Mouse (Mus musculus): ENCODE data around the gene Tuft1. TPM values are rescaled to one million over a fixed set of nuclear protein-coding genes. Genes with fewer than 3 reads are reported as not detected.
"Not testable (repeated sequence)": the region's sequence is repeated elsewhere in the genome, so short reads cannot be mapped to it uniquely, and the experiment has no call there.

The Tuft1 gene
- total RNA-seq (2017) = 5.6 and 5.7 TPM in 2 replicates

DNA sequence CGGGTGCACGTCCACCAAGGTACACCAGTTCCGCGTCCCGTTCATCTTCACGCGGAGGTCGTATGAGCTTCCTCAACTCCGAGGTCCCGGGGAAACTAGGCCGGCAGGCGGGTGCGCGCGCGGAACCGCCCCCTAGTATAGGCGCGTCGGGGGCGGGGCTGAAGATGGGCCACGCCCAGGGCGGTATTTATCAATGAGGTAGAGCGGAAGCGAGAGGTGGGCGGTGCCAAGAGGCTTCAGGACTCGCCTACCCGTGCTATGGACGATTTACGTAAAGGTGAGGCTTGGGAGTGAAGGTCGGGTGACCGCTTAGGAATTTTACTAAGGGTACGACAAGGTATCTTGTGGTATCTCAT is at the start of gene Tuft1:
Gene Tuft1 (minus strand): TSS at position 133 of the 356 bp plus-strand sequence.
- peak; percentile 93 for ATAC-seq (replicated peaks; ENCODE audit: low read depth, poor library complexity, severe bottlenecking)

DNA sequence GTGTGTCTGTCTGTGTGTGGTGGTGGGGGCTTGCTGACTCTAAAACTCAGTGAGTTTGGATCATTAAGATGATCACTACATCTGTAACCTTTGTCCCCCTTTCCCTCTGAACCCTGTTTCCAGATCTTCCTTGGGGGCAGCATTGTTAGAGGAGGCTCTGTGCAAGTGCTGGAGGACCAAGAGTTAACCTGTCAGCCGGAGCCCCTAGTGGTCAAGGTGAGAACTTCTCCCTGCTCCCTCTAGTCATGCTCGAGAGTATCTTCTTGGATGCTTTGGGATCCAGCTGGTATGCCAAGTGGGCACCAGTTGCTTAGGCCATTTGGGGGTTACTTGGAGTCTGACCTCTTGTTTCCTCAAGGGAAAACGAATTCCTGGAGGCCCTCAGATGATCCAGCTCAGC is 44.7 kb upstream of the Tuft1 start:
- ATAC-seq (replicated peaks; ENCODE audit: low read depth, poor library complexity, severe bottlenecking) = peak; percentile 69; the same call in 1 of the 2 replicates

DNA sequence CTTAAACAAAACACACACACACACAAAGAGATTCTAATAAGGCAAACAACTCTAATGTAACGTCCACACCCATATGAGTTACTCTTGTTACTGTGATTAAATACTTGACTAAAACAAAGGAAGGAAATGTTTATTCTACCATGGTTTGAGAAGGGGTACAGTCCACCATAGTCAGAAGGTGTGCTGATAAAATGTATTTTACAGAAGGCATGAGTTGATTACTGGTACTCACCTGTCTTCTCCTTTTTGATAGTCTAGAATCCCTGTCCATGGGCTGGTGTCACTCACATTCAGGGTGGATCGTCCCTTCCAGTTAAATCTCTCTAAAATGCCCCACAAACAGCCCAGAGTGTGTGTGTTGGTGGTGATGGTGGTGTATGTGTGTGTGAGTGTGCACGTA is 44.2 kb upstream of the Tuft1 start:
- ATAC-seq (replicated peaks; ENCODE audit: low read depth, poor library complexity, severe bottlenecking) = no peak

DNA sequence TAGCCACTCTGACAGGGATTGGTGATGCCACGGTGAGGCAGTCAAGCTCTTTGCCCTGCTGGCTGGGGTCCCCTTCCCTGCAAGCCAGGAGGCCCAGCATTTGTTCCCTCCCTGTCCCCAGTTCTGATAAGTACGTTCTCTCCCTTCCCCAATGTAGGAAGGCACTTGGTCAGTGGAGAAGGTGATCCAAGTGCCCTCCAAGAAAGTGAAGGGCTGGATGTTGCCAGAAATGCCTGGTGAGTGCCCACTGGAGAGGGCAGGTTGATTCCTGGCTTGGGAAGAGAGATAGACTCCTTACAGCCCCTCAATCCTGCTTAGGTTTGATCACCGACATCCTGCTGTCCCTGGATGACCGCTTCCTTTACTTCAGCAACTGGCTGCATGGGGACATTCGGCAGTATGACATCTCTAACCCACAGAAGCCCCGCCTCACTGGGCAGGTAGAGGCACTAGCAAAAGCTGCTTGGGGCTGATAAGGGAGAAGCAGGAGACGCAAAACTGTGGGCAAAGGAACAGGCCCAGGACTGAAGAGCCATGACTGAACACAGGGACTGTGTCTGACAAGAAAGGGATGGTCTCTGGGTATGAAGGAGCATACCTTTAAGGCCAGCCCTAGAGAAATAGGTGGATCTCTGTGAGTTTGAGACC is 43.6 kb upstream of the Tuft1 start:
- peak; percentile 82 for ATAC-seq (replicated peaks; ENCODE audit: low read depth, poor library complexity, severe bottlenecking)

DNA sequence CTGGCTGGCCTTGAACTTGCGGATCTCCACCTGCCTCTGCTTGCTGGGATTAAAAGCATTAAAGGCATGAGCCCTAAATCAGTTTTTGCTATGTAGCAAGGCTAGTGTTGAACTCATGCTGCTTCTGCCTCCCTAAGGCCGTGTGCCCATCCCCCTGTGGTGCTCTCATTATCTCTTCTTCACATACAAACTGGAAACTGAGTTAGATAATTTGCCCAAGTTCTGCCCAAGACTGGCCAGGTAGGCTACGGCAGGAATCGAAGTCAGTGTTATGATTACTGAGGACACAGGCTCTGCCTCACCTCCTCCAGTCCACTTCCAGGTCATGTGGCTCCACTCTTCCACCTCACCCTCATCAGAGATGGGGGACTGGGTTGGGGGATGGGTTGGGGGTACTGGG is 37.6 kb upstream of the Tuft1 start:
- ATAC-seq (replicated peaks; ENCODE audit: low read depth, poor library complexity, severe bottlenecking) = not testable (repeated sequence)

DNA sequence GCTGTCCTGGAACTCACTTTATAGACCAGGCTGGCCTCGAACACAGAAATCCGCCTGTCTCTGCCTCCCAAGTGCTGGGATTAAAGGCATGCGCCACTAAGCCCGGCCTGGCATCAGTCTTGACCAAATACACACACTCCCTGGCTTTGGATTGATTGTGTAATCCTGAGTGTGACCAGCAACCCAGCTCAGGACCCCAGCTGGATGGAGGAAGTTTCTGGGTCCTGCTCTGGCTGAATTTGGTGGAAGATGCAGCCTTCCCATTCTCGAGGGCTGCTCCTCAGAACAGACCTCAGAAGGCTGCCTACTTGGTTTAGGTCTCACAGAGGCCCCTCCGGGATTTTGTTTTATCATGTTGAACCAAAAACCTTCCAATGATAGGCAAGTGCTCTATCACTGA is 36.9 kb upstream of the Tuft1 start:
- 0 out of 2 replicates have a peak, but pooled peaks have one; percentile 16 for ATAC-seq (replicated peaks; ENCODE audit: low read depth, poor library complexity, severe bottlenecking)

DNA sequence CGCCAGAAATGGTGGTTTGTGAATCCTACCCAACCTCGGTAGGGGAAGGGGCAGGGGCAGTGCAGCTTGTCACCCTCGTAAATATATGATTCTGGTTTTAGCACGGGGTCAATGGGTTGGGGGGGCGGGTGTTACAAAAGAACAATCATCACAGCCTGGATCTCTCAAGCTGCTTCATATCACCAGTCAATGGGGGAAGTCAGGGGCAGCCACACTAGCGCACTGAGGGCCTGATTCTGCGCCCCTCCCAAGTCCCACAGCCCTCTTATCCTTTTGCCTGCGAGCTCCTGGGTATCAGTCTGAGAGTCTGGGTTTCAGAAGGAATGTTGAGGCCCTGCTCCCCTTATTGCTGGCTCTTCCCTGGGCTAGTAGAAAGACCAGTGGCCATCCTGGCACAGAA is 35.2 kb upstream of the Tuft1 start:
- ATAC-seq (replicated peaks; ENCODE audit: low read depth, poor library complexity, severe bottlenecking) = peak; percentile 55

DNA sequence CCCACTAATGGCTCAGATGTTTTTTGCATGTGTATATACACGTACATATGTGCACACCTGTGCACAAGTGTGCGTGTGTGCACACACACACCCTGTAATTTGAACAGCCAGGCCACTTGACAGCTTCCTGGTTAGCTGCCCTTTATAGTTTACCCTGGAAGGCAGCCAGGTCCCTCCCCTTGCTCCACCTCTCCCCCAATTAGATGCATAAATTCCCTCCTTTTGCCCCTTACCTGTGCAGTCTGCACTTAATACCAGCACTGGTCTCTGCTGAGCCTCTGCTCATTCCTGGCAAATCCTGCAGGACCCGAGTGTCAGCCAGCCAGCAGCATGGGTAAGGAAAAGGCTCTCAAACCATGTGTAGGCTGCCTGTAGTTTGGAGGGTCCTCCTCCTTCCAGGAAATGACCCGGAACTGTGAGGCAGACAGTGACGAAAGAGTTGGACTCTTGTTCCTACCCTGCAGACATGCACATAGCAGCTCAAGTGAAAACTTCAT is 34.7 kb upstream of the Tuft1 start, which contains the start of gene Selenbp2:
Gene Selenbp2 (plus strand): TSS at position 228 of the 497 bp plus-strand sequence.
- ATAC-seq (replicated peaks; ENCODE audit: low read depth, poor library complexity, severe bottlenecking) = 0 out of 2 replicates have a peak, but pooled peaks have one; percentile 27

DNA sequence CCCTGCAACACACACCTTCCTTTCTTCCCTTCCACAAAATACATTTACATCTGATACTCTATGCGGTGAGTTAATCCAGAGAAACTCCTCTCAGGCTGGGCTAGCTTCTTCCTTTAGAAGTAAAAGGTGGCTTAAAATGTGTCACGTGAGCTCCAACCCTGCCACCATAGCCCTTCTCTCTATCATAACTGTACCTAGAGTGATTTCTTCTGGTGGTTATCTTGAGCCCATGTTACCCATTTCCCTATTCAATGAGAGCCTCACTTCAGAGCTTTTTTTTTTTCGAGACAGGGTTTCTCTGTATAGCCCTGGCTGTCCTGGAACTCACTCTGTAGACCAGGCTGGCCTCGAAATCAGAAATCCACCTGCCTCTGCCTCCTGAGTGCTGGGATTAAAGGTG is 33.0 kb upstream of the Tuft1 start:
- not testable (repeated sequence) for ATAC-seq (replicated peaks; ENCODE audit: low read depth, poor library complexity, severe bottlenecking)

DNA sequence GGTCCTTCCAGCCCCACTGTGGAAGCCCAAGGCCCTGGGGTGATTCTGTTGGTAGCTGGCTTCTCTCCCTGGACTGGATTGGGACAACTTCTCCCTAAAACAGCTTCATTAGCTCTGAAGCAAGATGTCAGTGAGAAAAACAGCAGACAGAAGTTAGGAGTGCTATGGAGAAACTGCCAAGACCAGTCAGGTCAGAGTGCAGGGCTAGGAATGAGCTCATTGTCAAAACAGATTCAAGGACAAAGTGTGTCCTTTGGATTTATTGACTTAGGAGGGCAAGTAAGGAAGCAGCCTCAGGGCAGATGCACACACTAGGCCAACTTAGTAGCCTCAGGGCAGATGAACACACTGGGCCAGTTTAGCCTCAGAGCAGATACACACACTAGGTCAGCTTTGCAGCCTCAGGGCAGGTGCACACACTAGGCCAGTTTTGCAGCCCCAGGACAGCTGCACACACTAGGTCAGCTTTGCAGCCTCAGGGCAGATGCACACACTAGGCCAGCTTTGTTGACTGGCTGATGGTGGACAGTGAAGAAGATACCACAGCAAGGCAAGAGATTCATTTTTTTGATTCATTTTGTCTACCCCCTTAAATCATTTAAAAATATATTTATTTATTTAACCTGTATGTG is 32.1 kb upstream of the Tuft1 start:
- ATAC-seq (replicated peaks; ENCODE audit: low read depth, poor library complexity, severe bottlenecking) = no peak

DNA sequence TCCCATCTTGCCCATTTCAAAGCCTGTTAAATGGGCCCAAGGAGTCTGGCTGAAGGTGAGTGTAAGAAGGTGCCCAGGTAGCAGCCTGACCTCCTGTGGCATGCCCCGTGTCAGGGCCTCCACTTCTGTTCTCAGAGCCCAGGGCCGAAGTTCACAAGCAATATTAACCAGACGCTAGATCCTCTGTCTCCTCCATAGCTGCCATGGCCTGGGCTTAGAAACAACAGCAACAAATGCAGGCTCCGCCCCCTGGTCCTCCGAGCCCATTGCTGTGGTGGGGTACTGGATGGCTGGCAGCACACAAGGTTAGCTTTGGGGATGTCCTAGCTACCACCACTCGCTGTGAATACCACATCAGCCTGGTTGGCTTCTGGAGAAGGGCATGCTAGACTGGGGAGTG is 31.5 kb upstream of the Tuft1 start:
- ATAC-seq (replicated peaks; ENCODE audit: low read depth, poor library complexity, severe bottlenecking) = not testable (repeated sequence)

DNA sequence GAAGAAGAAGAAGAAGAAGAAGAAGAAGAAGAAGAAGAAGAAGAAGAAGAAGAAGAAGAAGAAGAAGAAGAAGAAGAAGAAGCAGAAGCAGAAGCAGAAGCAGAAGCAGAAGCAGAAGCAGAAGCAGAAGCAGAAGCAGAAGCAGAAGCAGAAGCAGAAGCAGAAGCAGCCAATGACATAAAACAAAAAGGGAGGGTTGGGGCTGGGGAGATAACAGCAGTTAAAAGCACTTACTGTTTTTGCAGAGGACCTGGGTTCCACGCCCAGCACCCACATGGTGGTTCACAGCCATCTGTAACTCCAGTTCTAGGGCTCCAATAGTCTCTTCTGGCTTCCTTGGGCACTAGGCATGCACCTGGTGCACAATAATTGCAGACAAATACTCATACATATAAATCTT is 30.5 kb upstream of the Tuft1 start:
- ATAC-seq (replicated peaks; ENCODE audit: low read depth, poor library complexity, severe bottlenecking) = not testable (repeated sequence)

DNA sequence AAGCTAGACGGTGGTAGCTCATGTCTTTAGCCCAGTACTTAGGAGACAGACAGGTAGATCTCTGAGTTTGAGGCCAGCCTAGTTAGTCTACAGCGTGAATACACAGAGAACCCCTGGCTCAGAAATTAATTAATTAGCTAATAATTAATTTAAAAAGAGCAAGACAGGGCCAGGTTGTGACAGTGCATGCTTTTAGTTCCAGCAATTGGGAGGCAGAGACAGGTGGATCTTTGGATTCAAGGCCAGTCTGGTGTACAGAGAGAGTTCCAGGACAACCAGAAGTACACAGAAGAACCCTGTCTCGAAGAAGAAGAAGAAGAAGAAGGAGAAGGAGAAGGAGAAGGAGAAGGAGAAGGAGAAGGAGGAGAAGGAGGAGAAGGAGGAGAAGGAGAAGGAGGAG is 30.0 kb upstream of the Tuft1 start:
- not testable (repeated sequence) for ATAC-seq (replicated peaks; ENCODE audit: low read depth, poor library complexity, severe bottlenecking)

DNA sequence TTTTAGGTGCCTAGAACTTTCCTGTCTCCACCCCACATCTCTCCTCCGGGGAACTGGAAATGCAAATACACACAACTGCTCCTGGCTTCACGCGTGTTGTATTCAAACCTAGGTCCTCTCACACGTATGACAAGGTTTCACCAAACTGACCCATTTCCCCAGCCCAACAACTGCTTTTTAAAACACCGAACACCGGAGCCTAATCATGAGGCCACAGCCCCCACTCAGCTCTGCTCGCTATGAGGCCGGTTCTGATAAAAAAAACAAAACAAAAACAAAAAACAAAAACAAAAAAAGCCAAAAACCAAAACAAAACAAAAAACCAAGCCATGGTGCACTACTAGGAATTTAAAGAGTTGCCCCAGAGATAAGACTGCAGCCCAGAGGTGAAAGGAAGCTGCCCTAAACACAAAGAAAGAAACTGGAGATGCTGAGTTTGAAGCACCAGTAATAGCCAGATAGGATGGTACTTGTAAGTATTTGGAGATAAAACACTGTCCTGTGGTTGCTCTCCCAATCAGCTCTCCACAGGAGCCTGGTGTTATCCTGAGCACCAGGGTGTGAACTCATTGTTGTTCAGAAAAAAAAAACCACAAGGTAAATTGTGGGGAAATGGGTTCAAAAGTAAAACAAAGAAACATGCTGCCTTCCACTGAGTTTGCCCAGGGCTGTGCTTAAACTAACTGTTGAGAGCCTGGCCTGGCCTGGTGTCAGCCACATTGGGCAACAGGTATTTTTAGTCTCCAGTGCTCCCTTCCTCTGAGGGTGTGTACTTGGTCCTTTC is 27.5 kb upstream of the Tuft1 start:
- ATAC-seq (replicated peaks; ENCODE audit: low read depth, poor library complexity, severe bottlenecking) = peak; percentile 89

DNA sequence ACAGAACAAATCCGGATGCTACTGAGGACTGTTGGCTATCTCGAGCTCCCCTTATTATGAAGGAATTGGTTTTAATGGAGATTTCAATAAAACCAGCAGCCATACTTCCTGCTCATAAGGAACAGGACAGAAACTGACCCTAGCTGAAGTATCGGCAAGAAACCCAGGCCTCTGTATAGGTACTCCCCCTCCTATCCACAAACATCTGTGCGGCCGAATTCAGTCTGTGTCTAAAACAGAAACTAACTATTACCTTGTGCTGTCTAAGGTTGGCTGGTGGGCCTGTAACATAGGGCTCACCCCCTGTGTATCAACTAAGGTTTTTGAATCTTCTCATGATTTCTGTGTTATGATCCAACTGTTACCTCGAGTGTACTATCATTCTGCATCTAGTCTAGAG is 25.0 kb upstream of the Tuft1 start:
- ATAC-seq (replicated peaks; ENCODE audit: low read depth, poor library complexity, severe bottlenecking) = no peak

DNA sequence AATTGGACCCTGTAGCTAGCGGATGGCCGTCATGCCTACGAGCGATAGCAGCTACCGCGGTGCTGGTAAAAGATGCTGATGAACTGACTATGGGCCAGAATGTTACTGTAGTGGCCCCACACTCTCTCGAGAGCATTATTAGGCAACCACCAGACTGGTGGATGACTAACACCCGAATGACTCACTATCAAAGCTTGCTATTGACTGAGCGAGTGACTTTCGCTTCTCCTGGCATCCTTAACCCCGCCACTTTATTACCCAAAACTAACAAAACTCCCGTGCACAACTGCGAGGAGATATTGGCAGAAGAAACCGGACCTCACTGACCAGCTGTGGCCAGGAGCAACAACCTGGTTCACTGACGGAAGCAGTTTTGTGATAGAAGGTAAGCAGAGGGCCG is 22.1 kb upstream of the Tuft1 start:
- ATAC-seq (replicated peaks; ENCODE audit: low read depth, poor library complexity, severe bottlenecking) = no peak

DNA sequence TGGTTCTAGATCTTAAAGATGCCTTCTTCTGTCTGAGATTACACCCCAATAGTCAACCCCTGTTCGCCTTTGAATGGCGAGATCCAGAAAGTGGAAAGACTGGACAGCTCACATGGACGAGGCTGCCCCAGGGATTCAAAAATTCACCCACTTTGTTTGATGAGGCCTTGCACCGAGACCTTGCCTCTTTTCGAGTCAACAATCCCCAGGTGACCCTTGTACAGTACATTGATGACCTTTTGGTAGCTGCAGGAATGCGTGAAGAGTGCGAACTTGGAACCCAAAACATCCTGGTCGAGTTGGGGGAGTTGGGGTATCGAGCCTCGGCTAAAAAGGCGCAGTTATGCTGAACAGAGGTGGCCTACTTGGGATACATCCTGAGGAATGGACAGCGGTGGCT is 21.4 kb upstream of the Tuft1 start:
- not testable (repeated sequence) for ATAC-seq (replicated peaks; ENCODE audit: low read depth, poor library complexity, severe bottlenecking)

DNA sequence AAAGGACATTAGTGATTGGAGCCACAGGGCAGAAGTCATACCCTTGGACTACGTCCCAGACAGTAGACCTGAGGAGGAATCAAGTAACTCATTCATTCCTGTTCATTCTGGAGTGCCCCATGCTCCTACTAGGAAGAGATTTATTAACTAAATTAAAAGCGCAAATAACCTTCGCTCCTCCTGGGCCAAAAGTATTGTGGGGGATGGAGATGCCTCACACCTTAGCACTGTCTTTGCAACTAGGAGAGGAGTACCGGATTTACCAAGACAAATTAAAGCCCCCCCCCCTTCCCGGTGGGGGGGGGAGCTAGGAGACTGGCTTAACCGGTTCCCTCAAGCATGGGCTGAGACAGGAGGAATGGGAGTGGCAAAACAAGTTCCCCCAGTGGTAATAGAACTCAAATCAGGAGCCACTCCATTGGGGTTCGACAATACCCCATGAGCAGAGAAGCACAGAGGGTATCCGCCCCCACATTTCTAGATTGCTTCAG is 20.7 kb upstream of the Tuft1 start:
- ATAC-seq (replicated peaks; ENCODE audit: low read depth, poor library complexity, severe bottlenecking) = no peak

DNA sequence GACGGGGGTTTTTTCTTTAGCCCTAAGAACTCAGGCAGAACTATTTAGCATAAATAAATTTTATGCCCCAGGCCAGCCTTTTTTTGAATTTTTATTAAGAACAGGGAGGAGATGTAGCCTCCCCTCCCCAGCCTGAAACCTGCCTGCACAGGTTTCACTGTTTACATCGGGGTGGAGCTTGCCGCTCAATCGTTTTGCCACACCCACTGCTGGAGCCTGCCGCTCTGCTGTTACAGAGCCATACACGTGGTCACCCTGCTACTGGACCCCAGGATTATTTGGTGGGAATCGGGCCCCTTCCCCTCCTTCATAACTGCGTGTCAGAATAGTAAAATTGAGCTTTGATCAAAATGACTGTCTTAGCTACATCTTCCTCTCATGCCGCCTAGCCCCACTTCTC is 16.4 kb upstream of the Tuft1 start:
- not testable (repeated sequence) for ATAC-seq (replicated peaks; ENCODE audit: low read depth, poor library complexity, severe bottlenecking)

DNA sequence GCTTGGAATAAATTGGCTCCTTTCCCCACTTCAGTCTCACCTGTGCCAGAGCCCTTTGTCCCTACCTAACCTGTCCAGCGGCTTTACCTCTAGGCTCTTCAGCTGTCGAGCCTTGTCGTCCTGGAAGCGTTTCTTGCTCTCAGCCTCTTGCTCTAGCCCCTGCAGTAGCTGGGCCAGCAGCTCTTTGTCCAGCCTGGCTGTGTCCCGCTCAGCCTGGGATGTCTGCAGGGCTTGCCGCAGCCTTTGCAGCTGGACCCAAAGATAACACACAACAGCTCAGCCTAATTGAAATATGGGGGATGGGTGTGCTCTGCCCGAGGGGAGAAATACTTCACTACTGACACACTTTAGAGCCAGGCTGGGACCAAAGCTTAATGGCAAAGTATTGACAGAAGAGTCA is 7.2 kb upstream of the Tuft1 start:
- ATAC-seq (replicated peaks; ENCODE audit: low read depth, poor library complexity, severe bottlenecking) = peak; percentile 40; the same call in 1 of the 2 replicates
